Mouse (Mus musculus) left cerebral cortex, adult 9 months (tissue): ENCODE data around the gene Scp2.
"Not testable (repeated sequence)": the region's sequence is repeated elsewhere in the genome, so short reads cannot be mapped to it uniquely, and the experiment has no call there.

ENCODE experiments used
- DNase-seq, 2 experiments: peaks; one replicate each; pipeline ENCODE4 v3.0.0; 2022; ENCODE audit warnings: low spot score in 2 of 2

Scp2 gene

GRCm38 (mm10) chr4:108144880-108145279 lies at the start of gene Scp2:
TSS of gene Scp2 (minus strand) at chr4:108144998.
- DNase-seq, result no peak

GRCm38 (mm10) chr4:108192821-108193323 lies 48.1 kb upstream of the Scp2 start:
- no peak for DNase-seq

DNA sequence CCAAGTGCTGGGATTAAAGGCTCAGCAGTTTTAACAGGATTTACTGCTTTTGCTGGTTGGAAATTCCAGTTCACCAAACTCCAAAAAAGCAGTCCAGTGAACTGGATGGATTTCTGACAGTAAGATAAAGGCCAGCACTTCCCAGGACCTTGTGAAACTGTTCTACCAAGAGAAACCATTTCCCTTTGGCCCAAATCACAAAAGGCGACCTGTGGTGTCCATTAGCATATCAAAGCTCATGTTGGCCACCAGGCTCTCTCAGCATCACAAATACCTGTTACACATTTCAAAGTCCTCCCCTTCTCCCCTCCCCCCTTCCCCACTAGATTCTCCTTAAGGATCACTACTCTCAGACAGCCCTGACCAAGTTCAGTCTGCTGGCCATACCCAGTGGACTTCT lies 37.5 kb upstream of the Scp2 start:
- no peak for DNase-seq

DNA sequence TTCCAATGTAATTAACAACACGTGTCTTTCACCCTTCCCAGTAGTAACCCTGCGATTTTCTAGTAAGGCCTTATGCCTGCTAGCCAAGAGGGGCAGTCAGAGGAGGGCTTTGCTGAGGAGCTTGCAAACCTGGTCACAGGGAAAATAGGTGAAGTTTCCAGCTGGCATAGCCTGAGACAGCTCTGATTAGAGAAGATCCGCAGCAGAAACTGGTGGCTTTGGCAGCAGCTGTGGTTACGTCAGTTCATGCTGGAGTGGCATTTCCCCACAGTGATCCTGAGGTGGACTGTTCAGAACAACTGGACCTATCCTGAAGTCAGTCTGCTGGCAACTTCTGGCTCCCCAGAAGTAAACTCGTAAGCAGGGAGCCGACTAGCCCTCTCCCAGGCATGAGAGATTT lies 23.3 kb upstream of the Scp2 start:
- no peak for DNase-seq

DNA sequence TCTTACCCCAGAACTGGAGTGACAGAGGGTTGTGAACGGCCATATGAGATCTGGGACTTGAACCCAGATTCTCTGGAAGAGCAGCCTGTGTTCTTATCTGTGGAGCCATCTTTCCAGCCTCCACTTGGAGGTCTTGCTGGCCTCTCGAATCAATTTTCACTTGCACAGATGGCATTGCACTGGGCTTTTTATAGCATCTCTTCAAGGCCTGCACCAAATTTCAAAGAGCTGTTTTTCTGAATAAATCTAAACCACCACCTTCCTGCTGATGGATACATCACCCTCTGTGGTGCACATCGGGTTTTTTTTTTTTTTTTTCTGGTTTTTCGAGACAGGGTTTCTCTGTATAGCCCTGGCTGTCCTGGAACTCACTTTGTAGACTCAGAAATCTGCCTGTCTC lies 22.1 kb upstream of the Scp2 start:
- DNase-seq, result peak in 1 of 2 experiments; percentile 16

DNA sequence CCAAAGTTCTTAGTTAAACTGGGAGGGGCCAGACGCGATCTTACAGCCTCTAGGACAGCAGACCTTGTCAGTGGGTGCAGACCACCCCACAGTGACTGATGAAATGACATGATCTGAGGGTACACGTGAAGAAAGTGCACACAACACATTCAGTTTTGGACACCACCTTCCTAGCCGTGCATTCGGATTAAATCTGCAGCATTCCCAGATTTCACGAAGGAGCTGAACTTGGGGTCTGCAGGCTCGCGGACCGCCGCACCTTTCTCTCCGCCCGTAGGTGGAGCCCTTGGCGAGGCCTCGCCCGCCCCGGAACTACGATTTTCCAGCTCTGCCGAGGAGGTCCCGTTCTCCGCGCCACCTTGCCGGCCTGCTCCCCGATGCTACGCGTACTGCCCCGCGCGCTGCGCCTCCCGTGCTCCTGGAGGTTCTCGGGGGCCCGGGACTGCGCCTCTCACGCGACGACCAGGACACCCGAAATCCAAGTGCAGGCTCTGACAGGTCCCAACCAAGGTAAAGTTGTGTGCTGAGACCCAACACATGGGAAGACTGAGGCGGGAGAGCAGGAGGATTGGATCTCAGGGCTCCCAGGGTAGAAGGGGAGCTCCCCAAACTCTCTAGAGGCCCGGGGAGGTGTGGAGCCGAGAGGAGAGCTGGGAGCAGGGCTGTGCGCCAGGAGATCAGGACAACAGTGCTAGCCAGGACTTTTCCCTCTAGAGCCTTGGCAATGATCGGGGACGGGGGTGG lies 20.5 kb upstream of the Scp2 start, which contains the start of gene Echdc2:
TSS of gene Echdc2 (plus strand) at position 286 of the 744 bp plus-strand sequence.
- DNase-seq, result no peak

DNA sequence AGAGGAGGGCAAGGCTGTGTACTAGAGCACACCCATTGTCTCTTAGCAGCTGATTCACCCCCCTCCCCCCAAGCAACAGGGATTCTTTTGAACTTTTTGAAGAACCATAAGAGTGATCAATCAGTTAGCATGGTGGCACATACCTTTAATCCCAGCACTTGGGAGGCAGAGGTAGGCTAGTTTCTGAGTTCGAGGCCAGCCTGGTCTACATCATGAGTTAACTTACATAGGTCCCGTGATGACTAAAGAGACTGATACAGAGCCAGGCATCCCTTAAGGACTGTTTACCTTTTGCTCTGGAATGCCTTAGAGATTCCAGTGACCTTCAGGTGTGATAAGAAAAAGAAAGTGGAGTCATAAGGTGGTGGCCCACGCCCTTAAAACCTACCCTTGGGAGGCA lies 18.5 kb upstream of the Scp2 start:
- DNase-seq, result no peak

- DNase-seq, result no peak
These were observed 17.1 kb upstream of the Scp2 start for GRCm38 (mm10) chr4:108161936-108162335.

- DNase-seq, result not testable (repeated sequence)
These were observed 10.3 kb upstream of the Scp2 start for GRCm38 (mm10) chr4:108155141-108155540.

GRCm38 (mm10) chr4:108145554-108145953 lies 756 bp upstream of the Scp2 start:
- DNase-seq, result not testable (repeated sequence)

GRCm38 (mm10) chr4:108143778-108144177 lies 1.0 kb downstream of the Scp2 start:
- DNase-seq, result no peak

- not testable (repeated sequence) for DNase-seq
These were observed 1.6 kb downstream of the Scp2 start for GRCm38 (mm10) chr4:108143178-108143577.

- DNase-seq, result no peak
These were observed 7.9 kb downstream of the Scp2 start for GRCm38 (mm10) chr4:108136938-108137337.

- no peak for DNase-seq
These were observed 14.3 kb downstream of the Scp2 start for GRCm38 (mm10) chr4:108130452-108130851.

DNA sequence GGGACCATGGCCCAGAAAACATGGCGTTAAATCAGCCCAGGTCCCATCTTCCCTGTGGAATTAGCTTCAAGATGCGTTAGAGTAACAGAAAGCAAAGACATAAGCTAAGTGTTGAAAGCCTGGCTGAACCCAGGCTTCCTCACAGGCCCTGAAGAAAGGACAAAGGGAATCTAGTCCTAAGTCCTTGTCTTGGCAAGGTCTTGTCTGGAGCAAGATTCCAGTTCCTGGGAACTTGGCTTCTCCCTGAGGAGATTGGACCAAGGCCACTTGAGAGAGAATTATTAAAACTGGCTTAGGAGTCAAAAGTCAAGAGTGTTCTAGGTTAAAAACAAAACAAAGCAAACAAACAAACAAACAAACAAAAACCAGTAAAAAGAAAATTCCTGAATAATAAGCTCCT lies 16.5 kb downstream of the Scp2 start:
- no peak for DNase-seq

- DNase-seq, result no peak
These were observed 17.3 kb downstream of the Scp2 start for GRCm38 (mm10) chr4:108127516-108127915.

- no peak for DNase-seq
These were observed 18.5 kb downstream of the Scp2 start for GRCm38 (mm10) chr4:108126260-108126659.

- no peak for DNase-seq
These were observed 20.7 kb downstream of the Scp2 start for GRCm38 (mm10) chr4:108124104-108124503.

- DNase-seq, result peak; percentile 77 to 93
These were observed 26.6 kb downstream of the Scp2 start for GRCm38 (mm10) chr4:108117924-108118876.

GRCm38 (mm10) chr4:108117488-108117887 lies 27.3 kb downstream of the Scp2 start:
- no peak for DNase-seq

DNA sequence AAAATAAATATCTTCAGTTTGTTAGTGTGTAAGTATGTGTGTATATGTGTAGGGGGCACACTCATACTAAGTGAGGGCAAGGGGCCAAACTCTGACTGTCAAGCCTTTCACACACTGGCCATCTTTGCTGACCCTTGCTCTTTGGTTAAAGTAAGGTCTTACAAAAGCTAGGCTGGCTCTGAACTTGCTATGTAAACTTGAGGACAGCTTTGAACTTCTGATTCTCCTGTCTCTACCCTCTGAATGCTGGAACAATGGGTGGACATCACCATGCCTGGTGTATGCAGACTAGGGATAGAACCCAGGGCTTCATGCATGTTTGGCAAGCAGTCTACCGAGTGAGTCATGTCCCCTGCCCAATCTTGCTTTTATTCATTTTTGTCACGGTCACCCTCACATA lies 28.3 kb downstream of the Scp2 start:
- DNase-seq, result no peak

- no peak for DNase-seq
These were observed 34.1 kb downstream of the Scp2 start for GRCm38 (mm10) chr4:108110706-108111105.
